8 mouse cellular contexts compared by ENCODE assay signal in the genomic region with DNA sequence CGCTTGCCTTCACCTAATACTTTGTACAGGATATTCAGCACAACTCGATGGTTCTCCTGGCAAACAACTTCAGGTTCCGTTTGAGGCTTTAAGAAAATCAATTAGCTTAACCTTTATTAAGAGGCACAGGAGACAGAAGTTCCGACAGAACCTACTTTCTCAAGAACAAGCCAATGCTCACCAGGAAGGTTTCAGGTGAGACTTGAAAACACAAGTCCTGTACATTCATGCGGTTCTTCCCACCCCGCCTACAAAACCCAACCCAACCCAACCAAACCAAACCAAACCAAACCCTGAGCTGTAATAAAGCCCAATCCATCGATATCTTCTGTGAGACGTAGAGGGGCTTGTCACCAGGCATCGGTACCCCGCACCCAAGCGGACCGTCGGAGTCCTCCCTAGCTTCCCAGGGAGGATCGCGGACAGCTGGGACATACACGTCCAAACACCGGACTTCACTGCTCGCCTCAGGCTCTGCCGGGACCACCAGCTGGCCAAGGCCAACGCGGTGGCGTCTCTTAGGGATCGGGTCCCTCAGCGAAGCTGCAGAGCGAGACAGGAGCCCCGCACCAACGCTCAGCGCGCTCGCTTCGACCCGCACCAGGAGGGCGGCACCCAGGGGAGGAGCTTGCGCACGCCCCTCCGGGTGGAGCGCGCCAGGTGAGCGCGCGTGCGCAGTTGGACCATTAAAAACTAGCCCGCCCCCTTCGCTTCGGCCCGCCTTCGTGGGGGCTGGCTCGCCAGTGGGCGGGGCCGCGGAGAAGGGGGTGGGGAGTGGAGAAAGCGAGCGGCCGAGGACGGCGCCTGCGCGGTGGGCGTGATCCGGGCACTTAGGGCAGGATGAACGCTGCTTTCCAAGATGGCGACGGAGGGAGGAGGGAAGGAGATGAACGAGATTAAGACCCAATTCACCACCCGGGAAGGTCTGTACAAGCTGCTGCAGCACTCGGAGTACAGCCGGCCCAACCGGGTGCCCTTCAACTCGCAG. TPM values are rescaled to one million over a fixed set of nuclear protein-coding genes. Genes with fewer than 3 reads are reported as not detected.
A peak's percentile ranks its signal among the peaks of the same experiment; 100 is the strongest.
DNase-seq lines count a peak whose midpoint lies in the region; ATAC-seq lines count a peak whose summit lies in the region.

A gene (plus strand): TSS at position 775 of the 988 bp plus-strand sequence.

- peaks cover 9% of the 10 kb centered on the region; the same call in 1 of the 2 replicates for H3K4me1 ChIP-seq in forebrain, embryonic 11.5 days (replicated peaks; ENCODE audit: control insufficient read depth, insufficient read depth, low read length)
- H3K4me1 ChIP-seq in heart, embryonic 16.5 days (ENCODE audit: control insufficient read depth, insufficient read depth, low read length): peaks cover 20% of the 10 kb centered on the region
- peaks cover 27% of the 10 kb centered on the region for H3K4me1 ChIP-seq in liver, embryonic 15.5 days (replicated peaks)
- H3K4me1 ChIP-seq in neural tube, embryonic 12.5 days: peaks cover 13% of the 10 kb centered on the region

- H3K9me3 ChIP-seq in forebrain, embryonic 11.5 days (ENCODE audit: control insufficient read depth, low read length): no peaks in the 10 kb centered on the region
- H3K9me3 ChIP-seq in heart, embryonic 16.5 days (replicated peaks; ENCODE audit: control insufficient read depth, low read length): no peaks in the 10 kb centered on the region
- H3K9me3 ChIP-seq in liver, embryonic 15.5 days (replicated peaks): no peaks in the 10 kb centered on the region
- no peaks in the 10 kb centered on the region for H3K9me3 ChIP-seq in neural tube, embryonic 12.5 days

- peak within 1 kb of the TSS; percentile 99 for H3K4me3 ChIP-seq in forebrain, embryonic 11.5 days (ENCODE audit: low read depth, low read length)
- H3K4me3 ChIP-seq in heart, embryonic 16.5 days (ENCODE audit: low read length): peak within 1 kb of the TSS; percentile 100
- H3K4me3 ChIP-seq in liver, embryonic 15.5 days (replicated peaks): peak within 1 kb of the TSS; percentile 99
- peak within 1 kb of the TSS; percentile 99 for H3K4me3 ChIP-seq in neural tube, embryonic 12.5 days

- peaks cover 4% of the 10 kb centered on the region; the same call in 1 of the 2 replicates for H3K27me3 ChIP-seq in forebrain, embryonic 11.5 days (ENCODE audit: control insufficient read depth, insufficient read depth, low read length)
- H3K27me3 ChIP-seq in heart, embryonic 16.5 days (ENCODE audit: control insufficient read depth, insufficient read depth, low read length): no peaks in the 10 kb centered on the region
- peaks cover 24% of the 10 kb centered on the region for H3K27me3 ChIP-seq in liver, embryonic 15.5 days
- H3K27me3 ChIP-seq in neural tube, embryonic 12.5 days (replicated peaks): no peaks in the 10 kb centered on the region

- H3K27ac ChIP-seq in forebrain, embryonic 11.5 days (ENCODE audit: low read depth, low read length): peak within 1 kb of the TSS; percentile 71; the same call in 1 of the 2 replicates
- H3K27ac ChIP-seq in heart, embryonic 16.5 days (ENCODE audit: low read length): peak within 1 kb of the TSS; percentile 90
- H3K27ac ChIP-seq in liver, embryonic 15.5 days (replicated peaks): peak within 1 kb of the TSS; percentile 87
- H3K27ac ChIP-seq in neural tube, embryonic 12.5 days: peak within 1 kb of the TSS; percentile 74; the same call in 1 of the 2 replicates

- peak; percentile 99 for DNase-seq in CD8-positive naive resting alpha-beta T cell, adult 2 months (ENCODE audit: low read depth in 2 of 2, low spot score in 2 of 2)
- peak; percentile 92 for DNase-seq in c-Kit-positive CD71-negative TER-119-negative erythroid progenitor cells, embryonic 14.5 days (ENCODE audit: low read depth)
- peak; percentile 99 for DNase-seq in forebrain, embryonic 11.5 days (ENCODE audit: low spot score)
- peak; percentile 97 to 99 for DNase-seq in kidney, postnatal 36 days
- DNase-seq in telencephalon, adult 2 months (ENCODE audit: low read depth, low spot score): peak; percentile 89

- peak within 1 kb of the TSS; percentile 94 for H3K9ac ChIP-seq in forebrain, embryonic 11.5 days (ENCODE audit: low read length)
- H3K9ac ChIP-seq in heart, embryonic 16.5 days (ENCODE audit: low read length): peak within 1 kb of the TSS; percentile 98
- H3K9ac ChIP-seq in liver, embryonic 15.5 days: peak within 1 kb of the TSS; percentile 99
- H3K9ac ChIP-seq in neural tube, embryonic 12.5 days: peak within 1 kb of the TSS; percentile 96

- no peaks in the 10 kb centered on the region for H3K36me3 ChIP-seq in forebrain, embryonic 11.5 days (ENCODE audit: control insufficient read depth, insufficient read depth, low read length)
- no peaks in the 10 kb centered on the region for H3K36me3 ChIP-seq in heart, embryonic 16.5 days (ENCODE audit: control insufficient read depth, insufficient read depth)
- peaks cover 7% of the 10 kb centered on the region for H3K36me3 ChIP-seq in liver, embryonic 15.5 days (replicated peaks)
- H3K36me3 ChIP-seq in neural tube, embryonic 12.5 days: no peaks in the 10 kb centered on the region

- ATAC-seq in forebrain, embryonic 11.5 days (replicated peaks; ENCODE audit: low FRiP score): peak; percentile 97
- ATAC-seq in heart, embryonic 16.5 days (replicated peaks; ENCODE audit: extremely low read depth, insufficient read depth, low FRiP score): peak; percentile 98
- ATAC-seq in liver, embryonic 15.5 days (ENCODE audit: insufficient read depth): peak; percentile 93
- peak; percentile 95 for ATAC-seq in neural tube, embryonic 12.5 days (ENCODE audit: low FRiP score, low read depth)

- WGBS in forebrain, embryonic 11.5 days: 1% methylated on average over 69 of the region's 69 CpGs
- under 1% methylated on average over 69 of the region's 69 CpGs for WGBS in heart, embryonic 16.5 days
- WGBS in liver, embryonic 15.5 days (ENCODE audit: insufficient replicate concordance): 1% methylated on average over 69 of the region's 69 CpGs
- under 1% methylated on average over 69 of the region's 69 CpGs for WGBS in neural tube, embryonic 12.5 days

- peak within 1 kb of the TSS; percentile 88 for H3K4me2 ChIP-seq in forebrain, embryonic 11.5 days (ENCODE audit: low read depth, low read length, severe bottlenecking)
- peak within 1 kb of the TSS; percentile 92 for H3K4me2 ChIP-seq in heart, embryonic 16.5 days (ENCODE audit: low read depth, low read length)
- H3K4me2 ChIP-seq in liver, embryonic 15.5 days: peak within 1 kb of the TSS; percentile 98
- peak within 1 kb of the TSS; percentile 90 for H3K4me2 ChIP-seq in neural tube, embryonic 12.5 days (replicated peaks)

RNA-seq across cellular contexts. Expression of the gene that starts here (rescaled TPM):
- 25.2 and 30.4 TPM in 2 replicates for polyA plus RNA-seq in forebrain, embryonic 11.5 days (2014; fragmentation: Nextera tagmentation; extraction: Ambion mirVana)
- 15.8 and 18.0 TPM in 2 replicates for polyA plus RNA-seq in heart, embryonic 16.5 days (2015; fragmentation: Nextera tagmentation; extraction: Ambion mirVana)
- polyA plus RNA-seq in liver, embryonic 15.5 days (2015; fragmentation: Nextera tagmentation; extraction: Ambion mirVana): 8.6 and 9.1 TPM in 2 replicates
- 28.1 and 30.5 TPM in 2 replicates for polyA plus RNA-seq in neural tube, embryonic 12.5 days (2016; fragmentation: Nextera tagmentation; extraction: Ambion mirVana)

Comparison
In these comparisons a context has a peak if more than half of its experiments do, and no peak if none do; other contexts are left out.
1. Peak in every context shown above with its lines: DNase-seq, ATAC-seq, H3K4me3 ChIP-seq and H3K27ac ChIP-seq.